Mouse (Mus musculus) urinary bladder, postnatal 10 days (tissue): ENCODE results near the gene Rala.
"Not testable (repeated sequence)": the region's sequence is repeated elsewhere in the genome, so short reads cannot be mapped to it uniquely, and the experiment has no call there.

ENCODE experiments used
- DNase-seq: peaks from one replicate; pipeline ENCODE4 v3.0.0; 2022; ENCODE audit warnings: low spot score

Gene Rala

GRCm38 (mm10) chr13:17944078-17944917 is at the start of gene Rala:
TSS of gene Rala (minus strand) at chr13:17944239.
- DNase-seq, result peak; percentile 79

- no peak for DNase-seq
These were observed 49.4 kb upstream of the Rala start for GRCm38 (mm10) chr13:17993515-17993847.

GRCm38 (mm10) chr13:17992697-17993514 is 48.9 kb upstream of the Rala start, which contains the start of gene Yae1d1:
TSS of gene Yae1d1 (minus strand) at chr13:17993349.
- DNase-seq, result peak; percentile 68

- DNase-seq, result no peak
These were observed 48.0 kb upstream of the Rala start for GRCm38 (mm10) chr13:17992009-17992408.

GRCm38 (mm10) chr13:17983194-17983593 is 39.2 kb upstream of the Rala start:
- no peak for DNase-seq

- DNase-seq, result no peak
These were observed 38.6 kb upstream of the Rala start for GRCm38 (mm10) chr13:17982634-17983033.

- no peak for DNase-seq
These were observed 33.1 kb upstream of the Rala start for GRCm38 (mm10) chr13:17976854-17977739.

GRCm38 (mm10) chr13:17975891-17976290 is 31.9 kb upstream of the Rala start:
- no peak for DNase-seq

GRCm38 (mm10) chr13:17975457-17975856 is 31.4 kb upstream of the Rala start:
- no peak for DNase-seq

GRCm38 (mm10) chr13:17974734-17975133 is 30.7 kb upstream of the Rala start:
- DNase-seq, result no peak

GRCm38 (mm10) chr13:17960613-17961012 is 16.6 kb upstream of the Rala start:
- DNase-seq, result no peak

- no peak for DNase-seq
These were observed 10.2 kb upstream of the Rala start for GRCm38 (mm10) chr13:17954282-17954681.

- DNase-seq, result not testable (repeated sequence)
These were observed 6.5 kb upstream of the Rala start for GRCm38 (mm10) chr13:17950581-17950980.

- DNase-seq, result no peak
These were observed 5.5 kb upstream of the Rala start for GRCm38 (mm10) chr13:17949555-17949954.

GRCm38 (mm10) chr13:17943306-17944077 is 547 bp downstream of the Rala start:
- DNase-seq, result no peak

- no peak for DNase-seq
These were observed 1.7 kb downstream of the Rala start for GRCm38 (mm10) chr13:17942338-17942737.

- no peak for DNase-seq
These were observed 36.7 kb downstream of the Rala start for GRCm38 (mm10) chr13:17907309-17907708.

- DNase-seq, result no peak
These were observed 42.6 kb downstream of the Rala start for GRCm38 (mm10) chr13:17901474-17901873.

- no peak for DNase-seq
These were observed 43.4 kb downstream of the Rala start for GRCm38 (mm10) chr13:17900641-17901040.

GRCm38 (mm10) chr13:17897040-17897439 is 47.0 kb downstream of the Rala start:
- no peak for DNase-seq

- no peak for DNase-seq
These were observed 52.5 kb downstream of the Rala start for GRCm38 (mm10) chr13:17891545-17891944.
